Mouse (Mus musculus) megakaryocyte-erythroid progenitor cell, adult 5-6 weeks (primary cell): ENCODE results near the gene Nploc4. TPM values are rescaled to one million over a fixed set of nuclear protein-coding genes. Genes with fewer than 3 reads are reported as not detected.

Experiments used
- ATAC-seq: replicated peaks from 2 replicates; pipeline ENCODE4 v1.8.0; 2016; ENCODE audit warnings: mild to moderate bottlenecking, inconsistent platforms; ENCODE audit not compliant: severe bottlenecking, poor library complexity, low FRiP score, low TSS enrichment
- total RNA-seq, 2 experiments: library from RNA; stranded (forward) in 1 of 2; stranded (reverse) in 1 of 2; fragments of 200-1000, 215-1000 nt in 1 of 2; fragments of >200 nt in 1 of 2; fragmentation: Nextera tagmentation in 1 of 2; gene quantifications; 2 replicates each; pipeline ENCODE4 v1.2.3; 2014 to 2017

The Nploc4 gene
- total RNA-seq, 2 experiments from 2014 or later: 41.1 to 59.3 TPM

DNA sequence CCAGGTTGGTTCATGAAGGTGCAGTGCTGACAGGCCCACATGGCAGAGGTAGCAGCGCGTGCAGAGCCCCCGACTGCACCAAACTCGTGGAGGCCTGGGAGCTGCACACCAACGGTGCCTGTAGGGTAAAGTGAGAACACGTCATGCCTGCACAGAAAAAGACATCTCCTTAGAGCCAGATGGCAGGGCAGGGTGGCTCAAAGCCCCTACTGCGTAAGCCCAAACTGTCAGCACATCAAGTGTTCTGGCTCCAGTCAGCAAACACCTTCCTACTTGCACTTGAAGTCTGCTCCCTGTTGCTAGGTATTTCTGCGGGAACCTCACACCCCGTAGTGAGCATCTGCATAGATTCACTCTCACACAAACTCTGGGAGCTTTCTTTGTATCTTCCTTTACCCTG, 55.0 kb downstream of the Nploc4 start:
- ATAC-seq: no peak

- no peak for ATAC-seq
Measured at GRCm38 (mm10) chr11:120381157-120381556, 56.4 kb downstream of the Nploc4 start.

GRCm38 (mm10) chr11:120380271-120380670, 57.2 kb downstream of the Nploc4 start:
- no peak for ATAC-seq

GRCm38 (mm10) chr11:120378611-120379540, 58.6 kb downstream of the Nploc4 start, which contains the start of gene Faap100:
Gene Faap100 (minus strand): TSS chr11:120378764.
- peak; percentile 80 for ATAC-seq

DNA sequence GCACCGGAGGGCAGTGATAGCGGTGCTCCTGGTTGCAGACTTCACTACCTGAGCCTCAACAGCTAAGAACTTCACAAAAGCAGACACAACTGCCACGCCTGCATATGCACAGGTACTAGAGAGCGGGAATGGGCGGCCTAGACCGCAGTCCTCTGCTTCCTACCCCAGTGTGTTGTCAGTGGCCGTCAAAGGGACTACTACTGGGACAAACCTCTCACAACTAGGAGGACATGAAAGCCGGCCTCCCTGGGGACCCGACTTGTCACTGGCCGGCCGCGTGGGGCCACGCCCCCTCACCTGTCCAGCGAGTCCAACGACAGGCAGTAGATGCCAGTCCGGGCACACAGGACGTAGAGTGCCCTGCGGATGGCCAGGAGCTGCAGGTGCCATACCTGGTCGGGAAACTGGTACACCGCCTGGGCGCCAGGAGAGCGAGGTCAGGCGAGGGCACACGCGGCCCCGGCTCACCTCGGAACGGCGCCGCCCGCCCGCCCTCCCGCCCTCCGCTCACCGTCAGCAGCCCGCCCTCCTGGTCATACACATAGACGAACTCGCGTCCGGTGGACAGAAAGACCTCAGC, 59.4 kb downstream of the Nploc4 start:
- ATAC-seq: 0 out of 2 replicates have a peak, but pooled peaks have one; percentile 20

GRCm38 (mm10) chr11:120377337-120377736, 60.2 kb downstream of the Nploc4 start:
- no peak for ATAC-seq

- no peak for ATAC-seq
Measured at GRCm38 (mm10) chr11:120376302-120377160, 61.0 kb downstream of the Nploc4 start.

- ATAC-seq: no peak
Measured at GRCm38 (mm10) chr11:120375324-120375723, 62.2 kb downstream of the Nploc4 start.

GRCm38 (mm10) chr11:120373820-120374586, 63.5 kb downstream of the Nploc4 start:
- no peak for ATAC-seq

- no peak for ATAC-seq
Measured at GRCm38 (mm10) chr11:120373025-120373424, 64.5 kb downstream of the Nploc4 start.

GRCm38 (mm10) chr11:120369656-120370055, 67.9 kb downstream of the Nploc4 start:
- ATAC-seq: peak; percentile 66

DNA sequence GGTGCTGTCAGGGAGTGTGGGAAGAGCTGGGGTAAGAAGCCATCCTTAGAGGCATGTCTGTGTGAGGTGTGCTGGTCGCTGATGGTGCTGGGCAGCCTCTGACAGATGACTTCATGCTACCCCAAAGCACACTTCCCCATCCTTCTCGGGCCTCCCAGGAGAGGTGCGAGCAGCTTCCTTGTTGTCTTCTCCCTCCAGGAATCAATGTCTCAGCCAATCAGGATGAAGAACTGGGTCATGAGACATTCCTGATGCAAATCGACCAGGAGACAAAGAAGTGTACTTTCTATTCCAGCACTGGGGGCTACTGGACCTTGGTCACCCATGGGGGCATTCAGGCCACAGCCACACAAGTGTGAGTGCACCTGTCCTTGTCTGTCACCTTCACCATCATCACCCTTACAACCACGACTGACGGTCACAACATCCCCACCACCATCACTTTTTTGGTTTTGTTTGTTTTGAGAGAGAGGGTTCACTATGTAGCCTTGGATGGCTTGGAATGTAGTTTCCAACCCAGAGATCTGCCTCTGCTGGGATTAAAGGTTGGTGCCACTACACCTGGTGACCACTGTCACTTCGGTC, 71.0 kb downstream of the Nploc4 start:
- ATAC-seq: no peak

- no peak for ATAC-seq
Measured at GRCm38 (mm10) chr11:120362891-120363290, 74.6 kb downstream of the Nploc4 start.

DNA sequence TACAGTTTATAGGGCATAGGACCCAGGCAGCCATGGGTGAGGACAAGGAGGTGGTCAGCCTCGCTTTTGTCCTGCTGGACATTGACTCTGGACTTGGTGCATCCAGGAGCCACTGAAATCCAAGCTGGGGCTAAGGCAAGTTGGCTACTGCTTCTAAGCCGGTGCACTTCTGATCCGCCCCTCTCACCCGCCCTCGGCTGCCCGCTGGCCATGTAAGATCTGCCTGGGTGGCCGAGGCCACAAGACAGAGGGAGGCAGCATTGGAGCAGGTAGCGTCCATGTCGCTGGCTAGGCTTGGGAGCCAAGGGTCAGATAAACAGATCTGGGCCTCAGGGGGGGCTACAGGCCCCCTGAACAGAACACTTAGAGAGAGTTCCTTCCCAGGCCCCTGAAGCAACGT, 76.2 kb downstream of the Nploc4 start, which contains the start of gene Fscn2:
Gene Fscn2, plus strand, starts transcription at position 240 of the 400 bp plus-strand sequence.
- ATAC-seq: no peak

- ATAC-seq: no peak
Measured at GRCm38 (mm10) chr11:120360755-120361154, 76.8 kb downstream of the Nploc4 start.

DNA sequence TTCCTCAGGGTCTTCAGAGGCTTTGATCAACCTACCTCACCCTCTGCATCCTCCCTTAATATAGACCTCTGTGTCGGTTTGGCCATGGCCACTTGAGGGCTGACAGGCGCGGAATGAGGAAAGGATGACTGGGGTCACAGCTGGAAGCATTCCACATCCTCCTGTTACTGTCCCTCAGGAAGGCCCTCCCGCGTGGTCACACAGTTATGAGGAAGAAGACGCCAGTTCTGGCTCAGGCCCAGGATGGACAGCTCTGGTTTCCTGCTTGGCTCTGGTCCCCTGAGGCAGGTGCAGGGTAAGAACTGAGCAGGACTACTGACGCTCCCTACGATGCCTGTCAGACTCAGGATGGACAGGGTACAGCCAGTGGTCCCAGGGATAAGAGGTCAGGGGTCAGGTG, 77.4 kb downstream of the Nploc4 start:
- ATAC-seq: no peak

DNA sequence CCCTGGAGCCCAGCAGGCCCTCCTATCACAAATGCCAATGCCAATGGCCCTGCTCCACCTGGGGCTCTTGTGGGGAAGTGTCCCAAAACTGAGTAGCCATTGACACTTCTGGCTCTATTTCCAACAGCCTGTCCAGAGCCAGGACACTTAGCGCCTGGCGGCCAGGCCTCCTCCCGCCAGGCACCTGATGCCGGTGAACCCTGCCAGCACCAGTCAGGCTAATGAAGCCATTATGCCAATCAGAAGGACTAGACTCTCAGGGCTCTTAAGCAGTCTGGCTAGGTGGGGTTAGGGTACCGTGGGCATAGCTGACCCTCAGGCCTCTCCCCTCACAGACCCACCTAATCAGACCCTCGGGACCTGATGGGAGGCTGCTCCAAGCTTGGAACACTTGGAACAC, 78.1 kb downstream of the Nploc4 start:
- no peak for ATAC-seq

DNA sequence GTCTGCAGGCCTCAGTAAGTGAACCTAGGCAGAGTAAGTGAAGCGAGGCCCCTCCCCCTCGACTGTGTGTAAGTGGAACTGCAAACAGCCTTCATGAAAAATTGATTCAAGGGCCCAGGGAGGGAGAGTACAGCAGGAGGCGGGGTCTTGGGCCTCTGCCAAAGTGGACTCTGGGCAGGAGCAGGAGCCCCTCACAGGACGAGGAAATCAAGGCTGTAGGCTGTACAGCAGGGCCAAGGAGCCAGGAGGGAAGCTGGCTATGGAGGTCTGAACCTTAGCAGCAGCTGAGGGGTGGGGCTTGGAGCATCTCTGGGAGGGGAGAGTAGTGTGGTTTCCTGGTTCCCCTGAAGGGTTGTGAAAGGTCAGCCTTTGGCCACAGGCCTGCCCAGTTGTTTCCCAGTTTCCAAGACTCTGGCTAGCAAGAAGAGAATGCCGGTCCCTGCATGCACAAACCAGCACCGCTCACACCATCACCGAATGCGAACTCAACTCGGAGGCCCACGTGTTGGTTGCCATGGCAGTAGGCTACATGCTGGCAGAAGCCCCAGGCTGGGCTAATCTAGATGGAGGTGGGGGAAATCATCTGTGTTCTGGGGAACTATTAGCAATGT, 79.6 kb downstream of the Nploc4 start:
- ATAC-seq: 0 out of 2 replicates have a peak, but pooled peaks have one; percentile 48
